Mouse (Mus musculus): ENCODE data around the gene St6galnac3. TPM values are rescaled to one million over a fixed set of nuclear protein-coding genes. Genes with fewer than 3 reads are reported as not detected.

St6galnac3 gene
- polyA plus RNA-seq, 1 experiment from 2014 or later: 55.0 TPM

- H3K9me3 ChIP-seq (replicated peaks; ENCODE audit: control insufficient read depth, low read length): no peaks in the 10 kb centered on the region
- DNase-seq (ENCODE audit: low spot score) (no peak), ATAC-seq (replicated peaks; ENCODE audit: insufficient number of reproducible peaks, low FRiP score, low TSS enrichment, low read depth) (no peak)
- no peaks in the 10 kb centered on the region for H3K4me1 ChIP-seq (ENCODE audit: control insufficient read depth, insufficient read depth, low read length)
- no peaks in the 10 kb centered on the region for H3K27me3 ChIP-seq (ENCODE audit: control insufficient read depth, insufficient read depth, low read length)
- no peak overlapping the region for H3K4me2 ChIP-seq (ENCODE audit: low read depth, low read length)
- no peak overlapping the region for H3K4me3 ChIP-seq (ENCODE audit: low read depth, low read length)
- H3K36me3 ChIP-seq (replicated peaks; ENCODE audit: control insufficient read depth, insufficient read depth, low read depth, low read length): no peaks in the 10 kb centered on the region
- 94% methylated on average over 14 of the region's 14 CpGs for WGBS
- no peak overlapping the region for H3K27ac ChIP-seq (replicated peaks; ENCODE audit: low read depth, low read length)
- H3K9ac ChIP-seq (replicated peaks; ENCODE audit: low read length): no peak overlapping the region
Observed at GRCm38 (mm10) chr3:153539851-153540250, 185.1 kb downstream of the St6galnac3 start.

- H3K4me3 ChIP-seq (ENCODE audit: low read depth, low read length): no peak overlapping the region
- 71% methylated on average over 2 of the region's 2 CpGs for WGBS
- no peaks in the 10 kb centered on the region for H3K36me3 ChIP-seq (replicated peaks; ENCODE audit: control insufficient read depth, insufficient read depth, low read depth, low read length)
- H3K27ac ChIP-seq (replicated peaks; ENCODE audit: low read depth, low read length): no peak overlapping the region
- no peaks in the 10 kb centered on the region for H3K4me1 ChIP-seq (ENCODE audit: control insufficient read depth, insufficient read depth, low read length)
- H3K4me2 ChIP-seq (ENCODE audit: low read depth, low read length): no peak overlapping the region
- no peak overlapping the region for H3K9ac ChIP-seq (replicated peaks; ENCODE audit: low read length)
- ATAC-seq (replicated peaks; ENCODE audit: insufficient number of reproducible peaks, low FRiP score, low TSS enrichment, low read depth) (no peak), DNase-seq (ENCODE audit: low spot score) (no peak)
- H3K9me3 ChIP-seq (replicated peaks; ENCODE audit: control insufficient read depth, low read length): no peaks in the 10 kb centered on the region
- H3K27me3 ChIP-seq (ENCODE audit: control insufficient read depth, insufficient read depth, low read length): no peaks in the 10 kb centered on the region
Observed at GRCm38 (mm10) chr3:153538396-153538795, 186.6 kb downstream of the St6galnac3 start.

DNA sequence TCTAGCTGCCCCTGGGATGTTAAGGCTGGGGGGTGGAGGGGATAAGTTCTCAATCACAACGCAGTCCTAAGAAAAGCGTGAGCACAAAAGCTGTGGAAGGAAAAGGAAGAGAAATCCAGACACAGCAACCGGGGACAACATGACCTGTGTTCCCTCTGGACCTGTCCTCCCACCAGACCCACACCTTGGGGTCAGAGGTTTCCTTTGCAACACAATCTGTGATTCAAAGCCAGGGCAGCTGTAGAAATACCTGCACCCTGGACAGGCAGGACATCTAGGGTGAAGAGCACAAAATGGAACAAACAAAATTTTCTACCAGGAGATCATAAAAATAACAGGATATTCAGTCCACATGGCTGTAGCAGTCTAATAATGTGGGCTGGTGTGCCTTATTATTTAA is 187.5 kb downstream of the St6galnac3 start:
- Histone ChIP-seq H3K4me1 (ENCODE audit: control insufficient read depth, insufficient read depth, low read length) (no peaks in the 10 kb centered on the region), H3K9ac (replicated peaks; ENCODE audit: low read length) (no peak overlapping the region), H3K4me2 (ENCODE audit: low read depth, low read length) (no peak overlapping the region), H3K27ac (replicated peaks; ENCODE audit: low read depth, low read length) (no peak overlapping the region), H3K27me3 (ENCODE audit: control insufficient read depth, insufficient read depth, low read length) (no peaks in the 10 kb centered on the region), H3K36me3 (replicated peaks; ENCODE audit: control insufficient read depth, insufficient read depth, low read depth, low read length) (no peaks in the 10 kb centered on the region), H3K4me3 (ENCODE audit: low read depth, low read length) (no peak overlapping the region), H3K9me3 (replicated peaks; ENCODE audit: control insufficient read depth, low read length) (no peaks in the 10 kb centered on the region)
- ATAC-seq (replicated peaks; ENCODE audit: insufficient number of reproducible peaks, low FRiP score, low TSS enrichment, low read depth) (no peak), DNase-seq (ENCODE audit: low spot score) (no peak)
- WGBS: 74% methylated on average over 3 of the region's 3 CpGs

- H3K9ac ChIP-seq (replicated peaks; ENCODE audit: low read length): no peak overlapping the region
- WGBS: 87% methylated on average over 4 of the region's 4 CpGs
- H3K4me1 ChIP-seq (ENCODE audit: control insufficient read depth, insufficient read depth, low read length): no peaks in the 10 kb centered on the region
- DNase-seq (ENCODE audit: low spot score) (no peak), ATAC-seq (replicated peaks; ENCODE audit: insufficient number of reproducible peaks, low FRiP score, low TSS enrichment, low read depth) (no peak)
- H3K4me2 ChIP-seq (ENCODE audit: low read depth, low read length): no peak overlapping the region
- H3K9me3 ChIP-seq (replicated peaks; ENCODE audit: control insufficient read depth, low read length): no peaks in the 10 kb centered on the region
- H3K4me3 ChIP-seq (ENCODE audit: low read depth, low read length): no peak overlapping the region
- H3K27ac ChIP-seq (replicated peaks; ENCODE audit: low read depth, low read length): no peak overlapping the region
- no peaks in the 10 kb centered on the region for H3K36me3 ChIP-seq (replicated peaks; ENCODE audit: control insufficient read depth, insufficient read depth, low read depth, low read length)
- no peaks in the 10 kb centered on the region for H3K27me3 ChIP-seq (ENCODE audit: control insufficient read depth, insufficient read depth, low read length)
Observed at GRCm38 (mm10) chr3:153536260-153536659, 188.7 kb downstream of the St6galnac3 start.

DNA sequence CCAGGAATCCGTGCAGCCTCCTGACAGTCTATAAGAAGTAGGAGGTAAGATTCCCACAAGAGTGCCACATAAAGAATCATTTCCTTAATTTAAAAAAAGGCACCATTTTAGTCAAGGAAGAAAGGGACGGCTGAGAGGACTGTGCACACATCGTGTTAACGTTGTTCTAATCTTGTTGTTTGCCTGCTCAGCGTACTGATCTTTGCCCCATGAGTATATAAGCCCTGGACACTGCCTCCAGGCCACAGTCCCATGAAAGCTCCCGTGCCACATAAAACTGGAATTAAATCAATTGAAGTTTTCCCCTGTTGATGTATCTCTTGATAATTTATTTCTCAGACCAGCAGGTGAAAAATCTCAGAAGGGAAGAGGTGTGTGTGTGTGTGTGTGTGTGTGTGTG is 195.8 kb downstream of the St6galnac3 start:
- DNase-seq (ENCODE audit: low spot score) (no peak), ATAC-seq (replicated peaks; ENCODE audit: insufficient number of reproducible peaks, low FRiP score, low TSS enrichment, low read depth) (no peak)
- 86% methylated on average over 6 of the region's 6 CpGs for WGBS

GRCm38 (mm10) chr3:153525151-153525768 is 199.7 kb downstream of the St6galnac3 start:
- Histone ChIP-seq H3K27me3 (ENCODE audit: control insufficient read depth, insufficient read depth, low read length) (no peaks in the 10 kb centered on the region), H3K27ac (replicated peaks; ENCODE audit: low read depth, low read length) (no peak overlapping the region), H3K9ac (replicated peaks; ENCODE audit: low read length) (no peak overlapping the region), H3K4me2 (ENCODE audit: low read depth, low read length) (no peak overlapping the region), H3K4me3 (ENCODE audit: low read depth, low read length) (no peak overlapping the region), H3K4me1 (ENCODE audit: control insufficient read depth, insufficient read depth, low read length) (no peaks in the 10 kb centered on the region), H3K9me3 (replicated peaks; ENCODE audit: control insufficient read depth, low read length) (no peaks in the 10 kb centered on the region), H3K36me3 (replicated peaks; ENCODE audit: control insufficient read depth, insufficient read depth, low read depth, low read length) (no peaks in the 10 kb centered on the region)
- no peak for DNase-seq (ENCODE audit: low spot score)
- WGBS: 80% methylated on average over 6 of the region's 6 CpGs
- no peak for ATAC-seq (replicated peaks; ENCODE audit: insufficient number of reproducible peaks, low FRiP score, low TSS enrichment, low read depth)

More for the DNA sequence above, 195.8 kb downstream of the St6galnac3 start:
- no peak overlapping the region for H3K4me2 ChIP-seq (ENCODE audit: low read depth, low read length)
- H3K27me3 ChIP-seq (ENCODE audit: control insufficient read depth, insufficient read depth, low read length): no peaks in the 10 kb centered on the region
- H3K27ac ChIP-seq (replicated peaks; ENCODE audit: low read depth, low read length): no peak overlapping the region
- no peaks in the 10 kb centered on the region for H3K9me3 ChIP-seq (replicated peaks; ENCODE audit: control insufficient read depth, low read length)
- H3K9ac ChIP-seq (replicated peaks; ENCODE audit: low read length): no peak overlapping the region
- no peaks in the 10 kb centered on the region for H3K4me1 ChIP-seq (ENCODE audit: control insufficient read depth, insufficient read depth, low read length)
- no peaks in the 10 kb centered on the region for H3K36me3 ChIP-seq (replicated peaks; ENCODE audit: control insufficient read depth, insufficient read depth, low read depth, low read length)
- no peak overlapping the region for H3K4me3 ChIP-seq (ENCODE audit: low read depth, low read length)

DNA sequence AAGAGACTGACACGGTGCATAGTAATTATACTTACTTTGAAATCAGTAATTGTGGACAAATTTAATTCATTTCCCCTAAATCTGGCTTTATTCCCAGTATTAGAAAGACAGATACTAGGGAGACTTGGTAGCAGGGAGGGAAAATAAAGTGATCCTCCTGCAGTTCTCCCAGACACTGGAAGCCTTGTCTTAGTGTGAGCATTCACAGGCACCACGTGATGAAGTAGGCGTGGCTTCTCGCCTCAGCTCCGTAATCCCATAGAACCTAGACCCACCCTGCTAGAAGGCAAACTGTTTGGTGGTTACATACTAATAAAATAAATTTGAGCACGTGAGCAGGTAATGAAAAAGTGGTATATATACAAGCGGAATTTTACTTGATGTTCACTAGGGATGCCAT is 208.1 kb downstream of the St6galnac3 start:
- H3K4me2 ChIP-seq (ENCODE audit: low read depth, low read length): no peak overlapping the region
- no peaks in the 10 kb centered on the region for H3K36me3 ChIP-seq (replicated peaks; ENCODE audit: control insufficient read depth, insufficient read depth, low read depth, low read length)
- DNase-seq (ENCODE audit: low spot score): no peak
- no peaks in the 10 kb centered on the region for H3K9me3 ChIP-seq (replicated peaks; ENCODE audit: control insufficient read depth, low read length)
- 77% methylated on average over 7 of the region's 7 CpGs for WGBS
- H3K9ac ChIP-seq (replicated peaks; ENCODE audit: low read length): no peak overlapping the region
- no peak for ATAC-seq (replicated peaks; ENCODE audit: insufficient number of reproducible peaks, low FRiP score, low TSS enrichment, low read depth)
- no peak overlapping the region for H3K4me3 ChIP-seq (ENCODE audit: low read depth, low read length)
- no peaks in the 10 kb centered on the region for H3K27me3 ChIP-seq (ENCODE audit: control insufficient read depth, insufficient read depth, low read length)
- no peaks in the 10 kb centered on the region for H3K4me1 ChIP-seq (ENCODE audit: control insufficient read depth, insufficient read depth, low read length)
- no peak overlapping the region for H3K27ac ChIP-seq (replicated peaks; ENCODE audit: low read depth, low read length)

DNA sequence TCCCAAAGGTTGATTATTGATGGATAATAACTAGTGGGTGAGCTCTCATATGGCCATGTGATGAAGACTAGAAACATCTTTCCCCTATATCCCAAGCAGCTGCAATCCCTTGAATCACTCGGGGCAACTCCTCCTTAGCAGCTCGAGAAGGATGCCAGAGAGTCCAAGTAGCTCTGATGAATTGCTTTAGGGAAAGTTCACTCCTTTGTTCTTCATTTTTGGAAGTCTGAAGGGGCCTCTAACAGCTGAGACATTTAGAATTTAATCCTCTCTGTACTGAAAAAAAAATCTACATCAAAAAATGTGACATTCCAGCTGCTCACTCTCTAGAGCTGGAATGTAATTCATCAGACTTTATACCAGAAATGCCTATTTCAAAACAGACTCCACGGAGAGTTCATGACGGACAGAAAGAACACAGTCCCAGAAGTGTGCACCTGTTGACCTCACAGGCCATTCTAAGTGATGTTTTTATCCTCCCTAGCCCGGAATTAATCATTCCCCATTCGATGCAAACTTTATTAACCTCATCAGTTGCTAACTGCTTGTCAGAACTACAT is 211.4 kb downstream of the St6galnac3 start:
- no peak overlapping the region for H3K27ac ChIP-seq (replicated peaks; ENCODE audit: low read depth, low read length)
- no peaks in the 10 kb centered on the region for H3K4me1 ChIP-seq (ENCODE audit: control insufficient read depth, insufficient read depth, low read length)
- H3K4me2 ChIP-seq (ENCODE audit: low read depth, low read length): no peak overlapping the region
- no peaks in the 10 kb centered on the region for H3K9me3 ChIP-seq (replicated peaks; ENCODE audit: control insufficient read depth, low read length)
- DNase-seq (ENCODE audit: low spot score) (no peak), ATAC-seq (replicated peaks; ENCODE audit: insufficient number of reproducible peaks, low FRiP score, low TSS enrichment, low read depth) (no peak)
- no peak overlapping the region for H3K9ac ChIP-seq (replicated peaks; ENCODE audit: low read length)
- no peak overlapping the region for H3K4me3 ChIP-seq (ENCODE audit: low read depth, low read length)
- WGBS: 54% methylated on average over 6 of the region's 6 CpGs
- no peaks in the 10 kb centered on the region for H3K27me3 ChIP-seq (ENCODE audit: control insufficient read depth, insufficient read depth, low read length)
- no peaks in the 10 kb centered on the region for H3K36me3 ChIP-seq (replicated peaks; ENCODE audit: control insufficient read depth, insufficient read depth, low read depth, low read length)

Measured in embryonic facial prominence, embryonic 11.5 days (tissue).